8 mouse cellular contexts compared by ENCODE assay signal in the genomic region with DNA sequence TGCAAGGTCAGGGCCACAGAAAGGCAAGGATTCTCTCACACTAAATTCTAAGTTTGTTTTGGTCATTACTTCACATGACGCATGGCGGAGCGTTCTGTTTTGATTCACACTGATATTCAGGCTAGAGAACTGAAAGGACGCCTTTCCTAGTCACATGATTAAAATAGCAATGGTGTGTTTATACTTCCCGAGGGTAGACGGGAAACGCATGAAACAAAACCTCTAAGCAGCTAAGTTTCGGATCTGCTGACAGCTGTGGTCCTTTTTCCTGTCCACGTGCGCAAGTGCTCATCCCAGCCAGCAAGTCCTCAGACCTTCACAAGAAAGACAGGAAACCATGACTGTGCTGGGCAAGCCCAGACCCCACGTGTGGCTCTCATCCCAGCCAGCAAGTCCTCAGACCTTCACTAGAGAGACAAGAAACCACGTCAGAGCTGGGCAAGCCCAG. TPM values are rescaled to one million over a fixed set of nuclear protein-coding genes. Genes with fewer than 3 reads are reported as not detected.
DNase-seq lines count a peak whose midpoint lies in the region; ATAC-seq and TF ChIP-seq lines count a peak whose summit lies in the region.

No protein-coding gene starts in this region.

- H3K4me3 ChIP-seq in limb, embryonic 14.5 days (replicated peaks; ENCODE audit: low read length), result no peak overlapping the region
- H3K4me3 ChIP-seq in forebrain, embryonic 12.5 days (replicated peaks), result no peak overlapping the region

- ATAC-seq in frontal cortex, adult (ENCODE audit: low TSS enrichment), result peak; percentile 55
- peak; percentile 57; the same call in 1 of the 2 replicates for ATAC-seq in limb, embryonic 14.5 days (ENCODE audit: low FRiP score, low read depth)
- ATAC-seq in forebrain, embryonic 12.5 days (ENCODE audit: low FRiP score), result no peak

- intact Hi-C loops in heart, postnatal 10 days (cut with DNase I), result loop anchor here (5.0 kb wide), 1 partner anchor 36 kb away; a partner anchor contains a TSS

- no peak for TF ChIP-seq POLR2A in limb, embryonic 14.5 days (IDR thresholded peaks at IDR 0.05; ENCODE audit: borderline replicate concordance, extremely low read depth, insufficient read depth, insufficient read length)

- H3K9me3 ChIP-seq in limb, embryonic 14.5 days (ENCODE audit: control insufficient read depth, low read length), result no peaks in the 10 kb centered on the region
- no peaks in the 10 kb centered on the region for H3K9me3 ChIP-seq in forebrain, embryonic 12.5 days

- H3K4me2 ChIP-seq in limb, embryonic 14.5 days (replicated peaks; ENCODE audit: low read depth, low read length, severe bottlenecking), result no peak overlapping the region; the same call in 1 of the 2 replicates
- no peak overlapping the region for H3K4me2 ChIP-seq in forebrain, embryonic 12.5 days

- H3K36me3 ChIP-seq in limb, embryonic 14.5 days (ENCODE audit: control insufficient read depth, insufficient read depth, low read length), result no peaks in the 10 kb centered on the region
- no peaks in the 10 kb centered on the region for H3K36me3 ChIP-seq in forebrain, embryonic 12.5 days (replicated peaks)

- no peaks in the 10 kb centered on the region for H3K4me1 ChIP-seq in limb, embryonic 14.5 days (ENCODE audit: control insufficient read depth, insufficient read depth, low read length)
- no peaks in the 10 kb centered on the region for H3K4me1 ChIP-seq in forebrain, embryonic 12.5 days

- H3K27ac ChIP-seq in limb, embryonic 14.5 days (replicated peaks; ENCODE audit: low read depth, low read length), result no peak overlapping the region
- no peak overlapping the region for H3K27ac ChIP-seq in forebrain, embryonic 12.5 days

- H3K9ac ChIP-seq in limb, embryonic 14.5 days (ENCODE audit: low read depth, low read length, severe bottlenecking), result no peak overlapping the region
- H3K9ac ChIP-seq in forebrain, embryonic 12.5 days, result no peak overlapping the region

- DNase-seq in frontal cortex, adult 2 months (ENCODE audit: extremely low spot score in 1 of 2, low spot score in 1 of 2), result no peak
- DNase-seq in adrenal gland, postnatal 10 days, result peak; percentile 41
- peak; percentile 57 to 68 for DNase-seq in heart, postnatal 10 days
- no peak for DNase-seq in limb, embryonic 14.5 days (ENCODE audit: low spot score)
- peak; percentile 52 for DNase-seq in naive thymus-derived CD4-positive, alpha-beta T cell, adult 2 months (ENCODE audit: low read depth)
- no peak for DNase-seq in neural tube, embryonic 10.5 days (ENCODE audit: extremely low spot score, low spot score)

- WGBS in limb, embryonic 14.5 days, result 61% methylated on average over 12 of the region's 12 CpGs
- WGBS in forebrain, embryonic 12.5 days, result 88% methylated on average over 12 of the region's 12 CpGs

- H3K27me3 ChIP-seq in limb, embryonic 14.5 days (ENCODE audit: control insufficient read depth, insufficient read depth, low read length), result no peaks in the 10 kb centered on the region
- no peaks in the 10 kb centered on the region for H3K27me3 ChIP-seq in forebrain, embryonic 12.5 days

RNA-seq across cellular contexts. Expression of a gene that starts 37.7 kb away (rescaled TPM):
- 8.3 and 9.5 TPM in 2 replicates for polyA plus RNA-seq in frontal cortex, adult 2 months (2012; rRNA removed)
- total RNA-seq in adrenal gland, postnatal 10 days (2021), result 10 to 100 TPM; 21.6 to 23.6 TPM
- total RNA-seq in heart, postnatal 10 days (2021), result 10 to 100 TPM; 27.9 to 29.5 TPM
- 16.1 and 16.4 TPM in 2 replicates for polyA plus RNA-seq in limb, embryonic 14.5 days (2012; rRNA removed)
- 13.3 and 16.7 TPM in 2 replicates for polyA plus RNA-seq in limb, embryonic 14.5 days (2014; fragmentation: Nextera tagmentation; extraction: Ambion mirVana)
- polyA plus RNA-seq in forebrain, embryonic 12.5 days (2016; fragmentation: Nextera tagmentation; extraction: Ambion mirVana), result 19.3 and 19.4 TPM in 2 replicates

Comparison
In these comparisons a context has a peak if more than half of its experiments do, and no peak if none do; other contexts are left out.
1. DNase-seq: peak in adrenal gland, postnatal 10 days (single experiment), heart, postnatal 10 days (2 of 2) and naive thymus-derived CD4-positive, alpha-beta T cell, adult 2 months (single experiment); none in frontal cortex, adult 2 months (0 of 2), limb, embryonic 14.5 days (single experiment) and neural tube, embryonic 10.5 days (single experiment).